Mouse (Mus musculus) cerebellum, adult 2 months (tissue): ENCODE data around the gene Atp2a3. TPM values are rescaled to one million over a fixed set of nuclear protein-coding genes. Genes with fewer than 3 reads are reported as not detected.
A peak's percentile ranks its signal among the peaks of the same experiment; 100 is the strongest.

ENCODE experiments used
- DNase-seq, 2 experiments: peaks; one replicate each; pipeline ENCODE4 v3.0.0; 2021
- H3K27ac ChIP-seq: fragments of 200-500 bp; 2 replicates; pipeline ENCODE4 v1.5.1; 2012; ENCODE audit warnings: low read length, control low read depth, inconsistent platforms; ENCODE audit not compliant: insufficient read depth
- H3K27me3 ChIP-seq: fragments of 200-500 bp; 2 replicates; pipeline ENCODE4 v1.6.1; 2012; ENCODE audit warnings: inconsistent platforms, mild to moderate bottlenecking, low read length, moderate library complexity; ENCODE audit not compliant: control insufficient read depth, insufficient read depth
- H3K4me1 ChIP-seq: fragments of 200-500 bp; 2 replicates; pipeline ENCODE4 v1.6.1; 2011; ENCODE audit warnings: low read length; ENCODE audit not compliant: control insufficient read depth, insufficient read depth
- H3K4me3 ChIP-seq: fragments of 200-500 bp; replicated peaks from 2 replicates; pipeline ENCODE3; 2011; ENCODE audit warnings: mild to moderate bottlenecking, low read depth, low read length, control low read depth; ENCODE audit not compliant: insufficient read depth
- CTCF ChIP-seq: fragments of 200-500 bp; IDR thresholded peaks from 2 replicates; pipeline ENCODE4 v1.5.1; 2011; ENCODE audit warnings: low read depth, mild to moderate bottlenecking, control low read depth, low read length, moderate library complexity, borderline replicate concordance; ENCODE audit not compliant: insufficient read depth
- POLR2A ChIP-seq: fragments of 200-500 bp; IDR thresholded peaks from 2 replicates; pipeline ENCODE4 v1.6.1; 2011; ENCODE audit warnings: low read length, control low read depth, borderline replicate concordance; ENCODE audit not compliant: insufficient read depth
- WGBS: fragments of 180-500 bp; shearing (Covaris S2); methylation state at CpG from one replicate; pipeline ENCODE4 v1.1.7; 2018; 5-methylcytosine and 5-hydroxymethylcytosine counted together
- polyA plus RNA-seq: library from polyadenylated mRNA; depleted of rRNA; stranded (reverse); fragments of >200 nt; gene quantifications from 2 replicates; pipeline ENCODE4 v1.2.3, GENCODE M21; 2012

The Atp2a3 gene
- polyA plus RNA-seq, 1 experiment, result 104 TPM

DNA sequence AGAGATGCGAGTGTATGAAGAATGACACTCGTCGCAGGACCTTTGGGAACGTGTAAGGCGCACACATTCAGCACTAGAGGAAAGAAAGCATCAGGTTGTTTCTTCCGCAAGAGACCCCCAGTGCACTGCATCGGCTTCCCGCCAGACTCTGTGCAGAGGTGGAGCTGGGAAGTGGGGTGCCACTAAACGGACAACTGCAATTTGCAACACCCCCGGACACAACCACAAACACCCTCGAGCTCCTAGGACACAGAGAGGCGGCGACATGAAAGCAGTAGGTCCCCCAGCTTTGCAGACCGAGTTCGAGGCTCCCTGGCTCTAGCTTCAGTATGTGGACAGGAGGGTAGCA, 272 bp upstream of the Atp2a3 start:
- 14% methylated on average over 15 of the region's 15 CpGs for WGBS
- Histone ChIP-seq H3K4me3 (no peak overlapping the region), H3K4me1 (peaks cover 2% of the 10 kb centered on the region; the same call in 1 of the 2 replicates), H3K27ac (no peak overlapping the region), H3K27me3 (no peaks in the 10 kb centered on the region)
- no peak for DNase-seq
- TF ChIP-seq POLR2A (no peak), CTCF (no peak)

DNA sequence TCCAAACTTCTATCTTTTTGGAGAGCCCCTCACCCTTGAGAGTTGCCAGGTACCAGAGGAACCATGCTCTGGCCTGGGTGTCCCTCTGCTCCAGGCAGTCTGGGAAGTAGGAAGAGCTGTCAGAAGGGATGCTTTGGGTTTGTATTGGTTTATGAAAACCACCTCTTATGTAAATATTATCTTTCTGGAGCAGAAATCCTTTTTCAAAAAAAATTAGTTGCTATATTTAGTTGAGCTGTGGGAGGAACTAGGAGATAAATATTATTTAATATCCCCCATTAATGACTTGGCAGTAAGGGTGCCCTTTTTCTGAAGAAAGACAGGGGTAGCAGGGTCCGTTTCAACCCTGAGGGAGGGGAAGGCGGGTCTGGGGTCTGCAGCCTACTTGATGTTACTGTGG, 1.4 kb downstream of the Atp2a3 start:
- 95% methylated on average over 2 of the region's 2 CpGs for WGBS
- H3K27me3 ChIP-seq, result no peaks in the 10 kb centered on the region
- H3K27ac ChIP-seq, result no peak overlapping the region

GRCm38 (mm10) chr11:72963058-72963788, 2.3 kb downstream of the Atp2a3 start:
- 63% methylated on average over 7 of the region's 7 CpGs for WGBS
- Histone ChIP-seq H3K27me3 (no peaks in the 10 kb centered on the region), H3K4me1 (0 out of 2 replicates have a peak, but pooled peaks cover 3% of the 10 kb centered on the region), H3K27ac (no peak overlapping the region), H3K4me3 (no peak overlapping the region)
- no peak for DNase-seq
- TF ChIP-seq POLR2A, result no peak
- no peak for TF ChIP-seq CTCF

More for the DNA sequence above, 1.4 kb downstream of the Atp2a3 start:
- TF ChIP-seq CTCF, result no peak
- TF ChIP-seq POLR2A, result no peak
- H3K4me1 ChIP-seq, result 0 out of 2 replicates have a peak, but pooled peaks cover 3% of the 10 kb centered on the region
- no peak overlapping the region for H3K4me3 ChIP-seq
- no peak for DNase-seq

GRCm38 (mm10) chr11:72963789-72964294, 2.9 kb downstream of the Atp2a3 start:
- Histone ChIP-seq H3K4me1 (0 out of 2 replicates have a peak, but pooled peaks cover 3% of the 10 kb centered on the region), H3K4me3 (no peak overlapping the region), H3K27me3 (no peaks in the 10 kb centered on the region), H3K27ac (no peak overlapping the region)
- TF ChIP-seq CTCF (no peak), POLR2A (no peak)
- WGBS, result 89% methylated on average over 3 of the region's 3 CpGs
- DNase-seq, result no peak

- DNase-seq, result no peak
- Histone ChIP-seq H3K27me3 (no peaks in the 10 kb centered on the region), H3K4me1 (no peaks in the 10 kb centered on the region), H3K4me3 (no peak overlapping the region), H3K27ac (no peak overlapping the region)
- WGBS, result 56% methylated on average over 13 of the region's 13 CpGs
- TF ChIP-seq POLR2A, result no peak
- no peak for TF ChIP-seq CTCF
Measured at GRCm38 (mm10) chr11:72974995-72975503, 14.1 kb downstream of the Atp2a3 start.

- DNase-seq, result peak in 1 of 2 experiments; percentile 32
- 37% methylated on average over 9 of the region's 9 CpGs for WGBS
- Histone ChIP-seq H3K27me3 (no peaks in the 10 kb centered on the region), H3K4me3 (no peak overlapping the region), H3K4me1 (no peaks in the 10 kb centered on the region), H3K27ac (no peak overlapping the region)
- no peak for TF ChIP-seq POLR2A
- TF ChIP-seq CTCF, result no peak
Measured at GRCm38 (mm10) chr11:72982516-72982915, 21.5 kb downstream of the Atp2a3 start.

DNA sequence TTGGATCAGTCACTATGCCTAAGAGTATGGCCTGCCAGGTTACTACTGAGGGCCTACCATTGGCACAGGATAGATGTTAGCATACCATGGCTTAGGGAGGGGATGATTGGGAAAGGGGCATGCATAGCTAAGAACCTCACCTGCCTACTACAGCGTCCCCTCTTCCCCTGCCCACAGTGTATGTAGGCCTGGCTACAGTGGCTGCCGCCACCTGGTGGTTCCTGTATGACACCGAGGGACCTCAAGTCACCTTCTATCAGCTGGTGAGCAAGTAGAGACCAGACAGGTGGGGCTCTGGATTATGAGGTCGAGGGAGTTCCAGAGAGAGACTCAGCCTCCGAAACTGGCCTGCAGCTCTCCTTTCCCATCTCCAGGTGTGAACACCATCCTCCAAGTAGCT, 22.3 kb downstream of the Atp2a3 start:
- H3K4me3 ChIP-seq, result no peak overlapping the region
- no peak overlapping the region for H3K27ac ChIP-seq
- no peak for DNase-seq
- no peaks in the 10 kb centered on the region for H3K27me3 ChIP-seq
- TF ChIP-seq POLR2A, result no peak
- TF ChIP-seq CTCF, result peak; percentile 50; the same call in 1 of the 2 replicates
- no peaks in the 10 kb centered on the region for H3K4me1 ChIP-seq
- 68% methylated on average over 5 of the region's 5 CpGs for WGBS

DNA sequence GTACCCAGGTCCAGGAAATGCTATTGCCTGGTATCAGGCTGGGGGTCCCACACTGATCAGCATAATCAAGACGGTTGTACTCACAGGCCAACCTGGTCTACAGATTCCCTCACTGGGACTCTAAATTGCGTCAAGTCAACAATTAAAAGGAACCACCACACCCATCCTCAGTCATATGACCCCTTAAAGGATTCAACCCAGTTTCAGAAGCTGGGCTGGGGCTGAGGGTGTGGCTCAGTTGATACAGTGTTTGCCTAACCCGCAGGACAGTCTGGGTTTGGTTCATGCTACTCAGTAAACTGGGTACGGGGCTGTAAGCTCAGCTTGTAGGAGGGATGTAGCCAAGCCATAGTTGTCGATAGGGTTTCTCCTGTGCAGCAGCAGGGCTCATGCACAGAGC, 25.8 kb downstream of the Atp2a3 start:
- H3K4me1 ChIP-seq, result no peaks in the 10 kb centered on the region
- TF ChIP-seq CTCF (no peak), POLR2A (no peak)
- DNase-seq, result no peak
- no peak overlapping the region for H3K27ac ChIP-seq
- no peak overlapping the region for H3K4me3 ChIP-seq
- H3K27me3 ChIP-seq, result no peaks in the 10 kb centered on the region
- 55% methylated on average over 5 of the region's 5 CpGs for WGBS
